Mouse (Mus musculus) CD8-positive naive resting alpha-beta T cell, adult 2 months (primary cell): Measurements from ENCODE around the gene Gm20458.

Experiments
- DNase-seq, 2 experiments: peaks; one replicate each; pipeline ENCODE4 v3.0.0; 2022; ENCODE audit warnings: low read depth in 2 of 2, low spot score in 2 of 2

Gm20458 gene

DNA sequence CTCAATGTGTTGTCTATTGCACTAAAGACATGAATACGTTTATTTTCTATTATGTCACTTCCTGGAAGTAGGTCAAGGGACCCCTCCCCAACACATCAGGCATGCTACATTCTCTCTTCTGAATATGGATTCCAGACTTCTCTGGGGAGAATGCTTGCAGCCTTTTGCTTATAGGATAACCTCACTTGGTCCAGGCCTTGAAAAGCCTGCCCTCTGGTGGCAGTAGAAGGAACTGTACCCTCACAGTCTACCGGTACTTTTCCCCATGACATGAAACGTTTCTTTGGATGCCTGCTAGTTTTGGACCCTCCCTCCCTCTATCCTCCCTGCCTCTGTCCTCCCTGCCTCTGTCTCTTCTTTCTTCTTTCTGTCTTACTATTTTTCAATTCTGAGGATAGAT is 70.4 kb downstream of the Gm20458 start:
- DNase-seq = peak; percentile 68 to 79

DNA sequence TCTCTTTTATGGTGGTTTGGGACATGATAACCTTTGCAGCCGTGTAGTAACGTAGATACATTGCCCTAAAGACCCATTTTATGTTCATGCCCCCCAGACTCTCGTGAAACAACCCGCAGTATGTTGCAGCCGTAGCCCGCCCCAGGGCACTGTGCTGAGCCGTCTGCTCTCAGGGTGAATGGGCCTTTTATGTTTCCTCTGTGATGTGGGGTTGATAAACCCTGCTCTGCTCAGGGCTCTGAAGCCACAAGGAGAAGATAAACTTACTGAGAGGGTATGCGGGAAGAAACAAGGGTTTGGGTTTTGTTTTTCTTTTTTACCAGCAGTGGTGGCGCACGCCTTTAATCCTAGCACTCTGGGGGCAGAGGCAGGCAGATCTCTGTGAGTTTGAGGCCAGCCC is 73.5 kb downstream of the Gm20458 start:
- DNase-seq = peak; percentile 16 to 38

DNA sequence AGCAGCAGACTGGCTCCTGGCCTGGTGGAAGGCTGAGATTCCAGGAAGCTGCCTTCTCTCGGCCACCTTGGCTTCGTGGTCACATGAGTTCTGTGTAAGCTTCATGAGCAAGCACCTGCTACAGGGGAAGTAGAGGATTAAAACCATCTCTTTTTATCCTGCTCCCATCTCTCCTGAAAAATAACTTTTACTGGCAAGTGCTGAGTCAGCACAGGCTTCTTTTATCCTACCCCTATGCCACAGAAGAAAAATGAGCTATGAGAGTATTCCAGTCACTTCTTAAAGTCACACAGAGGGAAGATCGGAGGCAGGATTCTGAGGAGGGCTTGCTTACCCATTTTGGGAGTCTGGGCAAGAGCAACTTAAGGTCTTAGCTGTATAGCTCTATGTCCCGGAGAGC is 76.2 kb downstream of the Gm20458 start:
- DNase-seq = no peak
